Mouse (Mus musculus) neutrophil, adult 65 days (primary cell): ENCODE results near the gene Pgk1. TPM values are rescaled to one million over a fixed set of nuclear protein-coding genes. Genes with fewer than 3 reads are reported as not detected.

Experiments
- total RNA-seq: library from RNA; stranded (reverse); gene quantifications from 2 replicates; pipeline ENCODE4 v1.2.4, GENCODE M21; 2023

The Pgk1 gene
- total RNA-seq: 312 TPM in 2 replicates

GRCm38 (mm10) chrX:106186713-106187649 is at the start of gene Pgk1:
TSS of gene Pgk1 (plus strand) at chrX:106187100.

GRCm38 (mm10) chrX:106142936-106143335 is 44.0 kb upstream of the Pgk1 start, which contains the start of gene Tlr13:
TSS of gene Tlr13 (plus strand) at chrX:106143204.

GRCm38 (mm10) chrX:106221058-106221457 is 34.2 kb downstream of the Pgk1 start, which contains the start of gene Taf9b:
TSS of gene Taf9b (minus strand) at chrX:106221158.

Other genes with a start within 250 kb of the Pgk1 start
- 30.3 and 34.4 TPM in 2 replicates for gene Magt1, start 175.2 kb upstream of the Pgk1 start, total RNA-seq
- 46.2 and 61.7 TPM in 2 replicates for gene Cox7b, start 171.4 kb upstream of the Pgk1 start, total RNA-seq
- 29.2 and 41.7 TPM in 2 replicates for gene Atp7a, start 159.8 kb upstream of the Pgk1 start, total RNA-seq
- gene Tlr13, start 43.9 kb upstream of the Pgk1 start, total RNA-seq: 178 and 182 TPM in 2 replicates
- 0.47 and 1.1 TPM in 2 replicates for gene Taf9b, start 34.1 kb downstream of the Pgk1 start, total RNA-seq
- gene Fnd3c2, start 68.3 kb downstream of the Pgk1 start, total RNA-seq: not detected in 2 replicates